Mouse (Mus musculus): ENCODE measurements at regions not wholly inside any gene's neighbourhood (a gene's known extent, or its start where the extent isn't known, plus 50 kb on each side); places are given as distances from the start of the nearest gene placed in this dataset.
A peak's percentile ranks its signal among the peaks of the same experiment; 100 is the strongest.

DNA sequence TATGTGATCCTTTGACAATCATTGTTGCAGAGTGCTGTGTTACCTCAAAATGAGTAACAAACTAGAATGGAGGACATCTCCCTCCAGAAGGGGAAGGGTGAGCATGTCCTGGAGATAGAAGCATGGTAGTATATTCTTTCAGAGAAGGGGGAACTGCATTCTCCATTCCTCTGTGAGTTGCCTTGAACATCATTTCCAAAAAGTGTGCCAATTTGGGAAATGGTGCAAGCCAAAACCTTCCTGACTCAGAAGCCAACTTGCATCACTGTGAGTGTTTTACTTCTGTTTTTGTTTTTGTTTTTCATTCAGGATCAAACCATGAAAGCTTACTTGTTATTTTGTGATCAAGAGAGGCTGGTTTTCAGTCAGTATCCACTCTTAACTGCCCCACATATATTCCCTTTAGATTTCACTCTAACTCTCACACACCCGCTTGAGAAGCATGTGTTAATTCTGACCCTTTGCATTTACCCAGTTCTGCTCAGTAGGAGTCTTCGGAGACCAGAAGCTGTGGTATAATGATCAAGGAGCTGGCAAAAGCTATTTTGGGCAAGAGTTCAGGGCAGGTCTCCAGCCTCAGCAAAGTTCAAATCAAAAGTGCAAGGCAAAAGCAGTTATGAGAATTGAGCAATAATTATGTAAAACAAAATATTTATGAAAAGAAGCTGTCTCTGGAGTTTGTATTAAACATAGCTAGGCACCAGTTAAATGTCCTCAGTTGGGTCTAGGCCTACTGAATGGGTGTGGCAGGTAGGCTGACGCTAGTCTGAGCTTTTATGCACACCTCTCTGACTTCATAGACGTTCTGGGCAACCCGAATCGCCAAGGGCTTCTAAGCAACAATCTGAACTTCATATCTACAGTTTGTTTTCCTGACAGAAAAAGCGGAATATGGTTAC, 368.3 kb upstream of the Ctso start:
- ATAC-seq (ENCODE audit: low read depth), result no peak
- Histone ChIP-seq H3K27me3 (ENCODE audit: control insufficient read depth, insufficient read depth, low read length) (no peaks in the 10 kb centered on the region), H3K4me3 (ENCODE audit: low read depth, low read length) (no peak overlapping the region), H3K27ac (ENCODE audit: low read depth, low read length) (no peak overlapping the region), H3K9ac (replicated peaks; ENCODE audit: low read depth, low read length) (no peak overlapping the region), H3K4me1 (ENCODE audit: control insufficient read depth, insufficient read depth, low read length) (no peaks in the 10 kb centered on the region), H3K9me3 (ENCODE audit: control insufficient read depth, low read length) (no peaks in the 10 kb centered on the region), H3K4me2 (ENCODE audit: low read depth, low read length) (no peak overlapping the region), H3K36me3 (ENCODE audit: control insufficient read depth, insufficient read depth, low read length) (no peaks in the 10 kb centered on the region)
- WGBS, result 88% methylated on average over 7 of the region's 7 CpGs

DNA sequence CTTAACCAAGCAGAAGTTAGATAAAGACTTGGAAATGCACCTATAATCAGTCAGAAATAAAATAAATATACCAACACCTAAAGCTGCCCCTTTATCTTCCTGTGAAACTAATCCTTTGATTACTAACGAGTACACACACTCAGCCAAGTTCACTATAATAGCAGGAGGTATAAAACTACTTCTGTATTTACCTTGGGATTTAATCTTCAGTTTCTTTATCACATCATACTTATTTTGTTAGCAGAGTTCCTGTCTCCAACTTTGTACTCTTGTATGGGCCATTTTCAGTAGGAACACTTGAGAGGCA, 367.7 kb upstream of the Ctso start:
- no peaks in the 10 kb centered on the region for H3K9me3 ChIP-seq (ENCODE audit: control insufficient read depth, low read length)
- H3K9ac ChIP-seq (replicated peaks; ENCODE audit: low read depth, low read length), result no peak overlapping the region
- H3K4me1 ChIP-seq (ENCODE audit: control insufficient read depth, insufficient read depth, low read length), result no peaks in the 10 kb centered on the region
- no peak overlapping the region for H3K4me3 ChIP-seq (ENCODE audit: low read depth, low read length)
- H3K36me3 ChIP-seq (ENCODE audit: control insufficient read depth, insufficient read depth, low read length), result no peaks in the 10 kb centered on the region
- H3K27ac ChIP-seq (ENCODE audit: low read depth, low read length), result no peak overlapping the region
- no peak overlapping the region for H3K4me2 ChIP-seq (ENCODE audit: low read depth, low read length)
- H3K27me3 ChIP-seq (ENCODE audit: control insufficient read depth, insufficient read depth, low read length), result no peaks in the 10 kb centered on the region
- no peak for ATAC-seq (ENCODE audit: low read depth)
- 82% methylated on average over 1 of the region's 1 CpGs for WGBS

DNA sequence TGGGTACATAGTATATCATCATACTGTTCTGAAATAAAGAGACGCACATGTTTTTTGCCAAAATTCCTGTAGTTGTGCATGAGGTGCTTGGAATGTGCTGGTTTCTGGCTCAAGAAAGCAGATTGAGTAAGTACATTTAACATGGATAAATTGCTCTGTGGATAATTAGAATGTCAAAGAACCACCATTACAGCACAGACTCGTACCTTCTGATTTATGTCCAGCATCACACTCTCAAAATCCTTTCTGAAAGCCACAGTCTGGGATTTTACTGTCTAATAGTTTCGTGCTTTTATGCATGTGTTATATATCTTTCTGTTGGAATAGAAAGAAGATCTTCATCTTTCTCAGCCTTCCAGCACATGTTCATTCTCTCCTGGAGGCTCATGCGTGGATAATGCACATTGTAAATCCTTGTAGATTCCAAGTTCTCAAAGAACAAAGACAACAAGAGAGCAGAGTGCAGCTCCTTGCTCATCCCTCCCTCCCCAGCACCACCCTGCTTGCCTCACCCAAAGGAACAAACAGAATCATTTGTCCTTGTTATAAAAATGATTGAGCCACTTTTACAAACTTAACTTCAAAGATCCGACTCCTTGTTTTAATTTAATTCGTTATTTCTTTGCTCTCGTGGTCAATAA, 348.9 kb upstream of the Ctso start:
- Histone ChIP-seq H3K36me3 (ENCODE audit: control insufficient read depth, insufficient read depth, low read length) (no peaks in the 10 kb centered on the region), H3K4me1 (ENCODE audit: control insufficient read depth, insufficient read depth, low read length) (no peaks in the 10 kb centered on the region), H3K27ac (ENCODE audit: low read depth, low read length) (no peak overlapping the region), H3K4me2 (ENCODE audit: low read depth, low read length) (no peak overlapping the region), H3K9me3 (ENCODE audit: control insufficient read depth, low read length) (no peaks in the 10 kb centered on the region), H3K27me3 (ENCODE audit: control insufficient read depth, insufficient read depth, low read length) (no peaks in the 10 kb centered on the region), H3K4me3 (ENCODE audit: low read depth, low read length) (no peak overlapping the region), H3K9ac (replicated peaks; ENCODE audit: low read depth, low read length) (no peak overlapping the region)
- 22% methylated on average over 7 of the region's 7 CpGs for WGBS
- peak; percentile 49; the same call in 1 of the 2 replicates for ATAC-seq (ENCODE audit: low read depth)

DNA sequence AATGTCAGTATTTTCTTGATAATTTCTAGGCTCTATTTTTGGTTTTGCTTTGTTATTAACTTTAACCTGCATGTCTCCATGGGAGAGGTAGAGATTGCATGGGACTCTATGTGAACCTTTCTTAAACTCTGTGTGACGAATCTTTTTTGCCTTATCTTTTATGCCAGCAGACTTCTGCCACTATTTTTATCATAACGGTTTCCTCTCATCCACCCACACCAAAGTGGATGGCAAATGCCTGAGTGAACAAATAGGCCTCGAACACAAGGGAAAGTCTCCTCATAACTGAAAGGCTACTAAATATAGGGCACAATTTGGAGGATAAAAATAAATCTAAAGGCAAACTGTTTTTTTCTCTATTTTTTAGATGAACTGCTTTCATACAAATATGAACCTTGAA, 343.3 kb upstream of the Ctso start:
- H3K9me3 ChIP-seq (ENCODE audit: control insufficient read depth, low read length), result no peaks in the 10 kb centered on the region
- no peak overlapping the region for H3K4me2 ChIP-seq (ENCODE audit: low read depth, low read length)
- H3K27ac ChIP-seq (ENCODE audit: low read depth, low read length), result no peak overlapping the region
- 86% methylated on average over 3 of the region's 3 CpGs for WGBS
- no peak overlapping the region for H3K4me3 ChIP-seq (ENCODE audit: low read depth, low read length)
- no peaks in the 10 kb centered on the region for H3K27me3 ChIP-seq (ENCODE audit: control insufficient read depth, insufficient read depth, low read length)
- H3K36me3 ChIP-seq (ENCODE audit: control insufficient read depth, insufficient read depth, low read length), result no peaks in the 10 kb centered on the region
- H3K4me1 ChIP-seq (ENCODE audit: control insufficient read depth, insufficient read depth, low read length), result no peaks in the 10 kb centered on the region
- ATAC-seq (ENCODE audit: low read depth), result no peak
- no peak overlapping the region for H3K9ac ChIP-seq (replicated peaks; ENCODE audit: low read depth, low read length)

DNA sequence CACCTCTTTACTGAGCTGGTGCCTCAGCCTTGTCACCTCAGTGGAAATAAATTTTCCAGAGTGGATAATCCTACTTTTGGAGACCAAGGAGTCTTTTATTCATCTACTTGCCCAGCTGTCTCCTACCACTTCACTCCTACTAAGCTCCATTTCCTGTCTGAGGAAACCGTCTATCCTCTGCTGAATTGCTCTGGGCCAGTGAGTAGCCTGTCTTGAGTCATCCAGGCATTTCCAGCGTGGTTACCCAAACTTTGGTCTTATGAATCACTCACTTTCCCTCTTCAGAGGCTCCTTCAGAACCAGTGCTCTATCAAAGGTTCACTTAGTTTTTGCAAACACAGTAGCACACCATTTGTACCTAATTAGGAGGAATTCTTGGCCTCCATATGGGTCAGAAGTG, 303.2 kb upstream of the Ctso start:
- Histone ChIP-seq H3K4me3 (ENCODE audit: low read depth, low read length) (no peak overlapping the region), H3K4me2 (ENCODE audit: low read depth, low read length) (no peak overlapping the region), H3K27me3 (ENCODE audit: control insufficient read depth, insufficient read depth, low read length) (no peaks in the 10 kb centered on the region), H3K9me3 (ENCODE audit: control insufficient read depth, low read length) (no peaks in the 10 kb centered on the region), H3K9ac (replicated peaks; ENCODE audit: low read depth, low read length) (no peak overlapping the region), H3K27ac (ENCODE audit: low read depth, low read length) (no peak overlapping the region), H3K36me3 (ENCODE audit: control insufficient read depth, insufficient read depth, low read length) (no peaks in the 10 kb centered on the region), H3K4me1 (ENCODE audit: control insufficient read depth, insufficient read depth, low read length) (no peaks in the 10 kb centered on the region)
- WGBS, result 63% methylated on average over 2 of the region's 2 CpGs
- no peak for ATAC-seq (ENCODE audit: low read depth)

DNA sequence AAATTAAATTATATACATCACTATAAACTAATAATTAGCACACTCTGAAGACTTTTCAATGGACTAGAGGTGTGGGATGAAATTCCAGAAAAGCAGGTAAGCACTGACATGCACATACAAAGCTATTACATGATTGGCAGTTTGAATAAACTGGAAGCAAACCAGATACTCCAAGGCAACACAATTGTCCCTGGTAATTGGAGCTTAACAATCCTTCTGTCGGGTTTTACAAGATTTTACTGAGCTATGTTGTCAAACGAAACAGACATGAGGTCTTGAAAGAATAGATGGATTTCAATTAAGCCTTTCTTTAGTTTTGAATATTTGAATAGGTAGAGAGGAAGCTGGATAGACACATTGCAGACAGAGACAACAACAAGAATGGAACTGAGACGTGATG, 273.9 kb upstream of the Ctso start:
- no peak overlapping the region for H3K9ac ChIP-seq (replicated peaks; ENCODE audit: low read depth, low read length)
- no peaks in the 10 kb centered on the region for H3K27me3 ChIP-seq (ENCODE audit: control insufficient read depth, insufficient read depth, low read length)
- H3K4me3 ChIP-seq (ENCODE audit: low read depth, low read length), result no peak overlapping the region
- no peaks in the 10 kb centered on the region for H3K36me3 ChIP-seq (ENCODE audit: control insufficient read depth, insufficient read depth, low read length)
- H3K4me2 ChIP-seq (ENCODE audit: low read depth, low read length), result no peak overlapping the region
- WGBS, result 11% methylated on average over 3 of the region's 3 CpGs
- ATAC-seq (ENCODE audit: low read depth), result no peak
- no peaks in the 10 kb centered on the region for H3K4me1 ChIP-seq (ENCODE audit: control insufficient read depth, insufficient read depth, low read length)
- H3K9me3 ChIP-seq (ENCODE audit: control insufficient read depth, low read length), result no peaks in the 10 kb centered on the region
- no peak overlapping the region for H3K27ac ChIP-seq (ENCODE audit: low read depth, low read length)

DNA sequence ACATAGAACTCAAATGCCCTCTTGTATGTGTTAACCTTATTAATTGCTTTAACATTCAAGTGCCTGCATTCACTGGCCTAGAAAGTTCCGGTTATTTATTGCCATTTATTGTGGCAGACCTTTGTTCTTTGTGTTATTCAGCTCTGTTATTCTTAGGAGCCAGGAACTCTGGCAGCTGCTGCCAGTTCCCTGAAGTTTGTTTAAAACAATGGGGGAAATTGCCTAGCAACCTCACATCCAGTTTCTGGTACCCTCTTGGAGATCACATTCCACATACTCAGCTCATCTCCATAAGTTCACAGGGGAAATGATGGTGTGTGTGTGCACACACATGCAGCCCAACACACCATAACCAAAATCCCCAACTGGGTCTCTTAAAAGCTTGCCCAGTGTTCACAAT, 270.8 kb upstream of the Ctso start:
- H3K9ac ChIP-seq (replicated peaks; ENCODE audit: low read depth, low read length), result no peak overlapping the region
- 9% methylated on average over 1 of the region's 1 CpGs for WGBS
- no peaks in the 10 kb centered on the region for H3K4me1 ChIP-seq (ENCODE audit: control insufficient read depth, insufficient read depth, low read length)
- peak; percentile 82 for ATAC-seq (ENCODE audit: low read depth)
- no peak overlapping the region for H3K4me2 ChIP-seq (ENCODE audit: low read depth, low read length)
- H3K36me3 ChIP-seq (ENCODE audit: control insufficient read depth, insufficient read depth, low read length), result no peaks in the 10 kb centered on the region
- no peak overlapping the region for H3K27ac ChIP-seq (ENCODE audit: low read depth, low read length)
- no peaks in the 10 kb centered on the region for H3K9me3 ChIP-seq (ENCODE audit: control insufficient read depth, low read length)
- no peak overlapping the region for H3K4me3 ChIP-seq (ENCODE audit: low read depth, low read length)
- no peaks in the 10 kb centered on the region for H3K27me3 ChIP-seq (ENCODE audit: control insufficient read depth, insufficient read depth, low read length)

DNA sequence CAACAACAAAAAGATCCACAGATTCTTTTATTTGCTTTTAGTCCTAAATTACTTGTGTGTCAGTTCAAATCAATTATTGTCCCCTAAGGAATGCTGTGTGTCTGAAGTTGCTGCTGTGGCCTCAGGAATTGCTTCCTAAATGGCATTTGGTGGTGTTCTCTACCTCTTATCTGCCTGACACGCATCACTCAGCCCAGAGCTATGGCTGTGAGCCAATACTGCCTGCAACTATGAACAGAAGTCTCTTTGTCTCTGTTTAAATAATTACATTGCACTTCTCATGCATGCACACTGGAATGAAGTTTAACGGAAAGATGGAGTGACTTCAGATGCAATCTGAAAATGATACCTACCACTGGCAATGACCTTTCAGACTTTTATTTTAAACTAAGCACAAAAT, 266.1 kb upstream of the Ctso start:
- Histone ChIP-seq H3K36me3 (ENCODE audit: control insufficient read depth, insufficient read depth, low read length) (no peaks in the 10 kb centered on the region), H3K9ac (replicated peaks; ENCODE audit: low read depth, low read length) (no peak overlapping the region), H3K27ac (ENCODE audit: low read depth, low read length) (no peak overlapping the region), H3K4me1 (ENCODE audit: control insufficient read depth, insufficient read depth, low read length) (no peaks in the 10 kb centered on the region), H3K4me3 (ENCODE audit: low read depth, low read length) (no peak overlapping the region), H3K4me2 (ENCODE audit: low read depth, low read length) (no peak overlapping the region), H3K9me3 (ENCODE audit: control insufficient read depth, low read length) (no peaks in the 10 kb centered on the region), H3K27me3 (ENCODE audit: control insufficient read depth, insufficient read depth, low read length) (no peaks in the 10 kb centered on the region)
- no peak; the same call in 1 of the 2 replicates for ATAC-seq (ENCODE audit: low read depth)
- 39% methylated on average over 2 of the region's 2 CpGs for WGBS

DNA sequence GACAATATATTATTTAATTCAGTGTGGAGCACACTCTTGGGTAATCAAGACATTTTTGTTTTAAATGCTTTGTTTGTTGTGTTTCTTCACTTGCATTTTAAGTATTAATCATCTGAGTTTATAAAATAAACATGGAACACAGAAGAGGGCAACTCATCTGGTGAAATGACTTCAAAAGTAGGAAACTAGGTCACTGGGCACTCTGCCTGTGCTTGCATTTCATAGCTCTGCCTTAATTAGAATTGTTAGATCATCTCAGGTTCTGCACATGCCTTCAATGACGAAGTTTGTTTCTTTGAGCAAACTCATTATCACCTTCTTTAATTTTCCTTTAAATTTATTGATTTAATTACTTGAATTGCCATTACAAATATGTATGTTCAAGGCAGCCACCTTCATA, 255.8 kb upstream of the Ctso start:
- Histone ChIP-seq H3K27me3 (ENCODE audit: control insufficient read depth, insufficient read depth, low read length) (no peaks in the 10 kb centered on the region), H3K4me1 (ENCODE audit: control insufficient read depth, insufficient read depth, low read length) (no peaks in the 10 kb centered on the region), H3K9me3 (ENCODE audit: control insufficient read depth, low read length) (no peaks in the 10 kb centered on the region), H3K36me3 (ENCODE audit: control insufficient read depth, insufficient read depth, low read length) (no peaks in the 10 kb centered on the region), H3K4me3 (ENCODE audit: low read depth, low read length) (no peak overlapping the region), H3K4me2 (ENCODE audit: low read depth, low read length) (no peak overlapping the region), H3K9ac (replicated peaks; ENCODE audit: low read depth, low read length) (no peak overlapping the region), H3K27ac (ENCODE audit: low read depth, low read length) (no peak overlapping the region)
- ATAC-seq (ENCODE audit: low read depth), result no peak
- 66% methylated on average over 1 of the region's 1 CpGs for WGBS

Data from neural tube, embryonic 14.5 days (tissue).